Mouse (Mus musculus) liver, embryonic 13.5 days (tissue): ENCODE results near the gene Cntnap2. TPM values are rescaled to one million over a fixed set of nuclear protein-coding genes. Genes with fewer than 3 reads are reported as not detected.

Experiments used
- ATAC-seq: fragments of 200-750 bp; cut with Nextera tagmentation; 2 replicates; pipeline ENCODE4 v1.8.0; 2017; ENCODE audit warnings: low read depth, mild to moderate bottlenecking, moderate number of reproducible peaks, moderate library complexity
- DNase-seq: peaks from one replicate; pipeline ENCODE4 v3.0.0; 2022
- H3K27ac ChIP-seq: fragments of 300-500 bp; sonication (generic); 2 replicates; pipeline ENCODE4 v1.5.1; 2015; ENCODE audit warnings: moderate library complexity, mild to moderate bottlenecking, inconsistent platforms
- H3K27me3 ChIP-seq: fragments of 300-500 bp; sonication (generic); 2 replicates; pipeline ENCODE4 v1.6.1; 2015; ENCODE audit warnings: mild to moderate bottlenecking, inconsistent platforms
- H3K36me3 ChIP-seq: fragments of 300-500 bp; sonication (generic); 2 replicates; pipeline ENCODE4 v1.6.1; 2015; ENCODE audit warnings: mild to moderate bottlenecking, inconsistent platforms
- H3K4me1 ChIP-seq: fragments of 300-500 bp; sonication (generic); replicated peaks from 2 replicates; pipeline ENCODE4 v1.6.1; 2015; ENCODE audit warnings: inconsistent platforms
- H3K4me2 ChIP-seq: fragments of 300-500 bp; sonication (generic); 2 replicates; pipeline ENCODE4 v1.6.1; 2015; ENCODE audit warnings: inconsistent platforms, mild to moderate bottlenecking, moderate library complexity
- H3K4me3 ChIP-seq: fragments of 300-500 bp; sonication (generic); replicated peaks from 2 replicates; pipeline ENCODE4 v1.5.1; 2015; ENCODE audit warnings: mild to moderate bottlenecking, inconsistent platforms
- H3K9ac ChIP-seq: fragments of 300-500 bp; sonication (generic); 2 replicates; pipeline ENCODE4 v1.6.1; 2015; ENCODE audit warnings: mild to moderate bottlenecking, inconsistent platforms
- H3K9me3 ChIP-seq: fragments of 300-500 bp; sonication (generic); replicated peaks from 2 replicates; pipeline ENCODE4 v1.6.1; 2016; ENCODE audit warnings: inconsistent platforms
- WGBS: fragments of 180-500 bp; shearing (Covaris S2); methylation state at CpG from one replicate; pipeline ENCODE4 v1.1.7; 2015; ENCODE audit not compliant: insufficient replicate concordance; 5-methylcytosine and 5-hydroxymethylcytosine counted together
- polyA plus RNA-seq: library from polyadenylated mRNA; unstranded; fragments of >200 nt; fragmentation: Nextera tagmentation; extraction: Ambion mirVana; gene quantifications from 2 replicates; pipeline ENCODE4 v1.2.1, GENCODE M21; 2015

The Cntnap2 gene
- polyA plus RNA-seq, 1 experiment from 2014 or later = 0.78 TPM

GRCm38 (mm10) chr6:45945144-45945985, 886.2 kb downstream of the Cntnap2 start:
- H3K36me3 ChIP-seq = no peaks in the 10 kb centered on the region
- no peak overlapping the region for H3K4me3 ChIP-seq
- H3K4me2 ChIP-seq = no peak overlapping the region
- no peak overlapping the region for H3K27ac ChIP-seq
- WGBS = 63% methylated on average over 3 of the region's 3 CpGs
- H3K9ac ChIP-seq = no peak overlapping the region
- DNase-seq = no peak
- H3K4me1 ChIP-seq = no peaks in the 10 kb centered on the region
- H3K27me3 ChIP-seq = no peaks in the 10 kb centered on the region
- no peak for ATAC-seq
- H3K9me3 ChIP-seq = no peaks in the 10 kb centered on the region

- no peak overlapping the region for H3K27ac ChIP-seq
- no peak for ATAC-seq
- H3K9me3 ChIP-seq = no peaks in the 10 kb centered on the region
- no peak for DNase-seq
- H3K36me3 ChIP-seq = no peaks in the 10 kb centered on the region
- H3K27me3 ChIP-seq = no peaks in the 10 kb centered on the region
- no peak overlapping the region for H3K4me2 ChIP-seq
- H3K9ac ChIP-seq = no peak overlapping the region
- no peaks in the 10 kb centered on the region for H3K4me1 ChIP-seq
- no peak overlapping the region for H3K4me3 ChIP-seq
Measured at GRCm38 (mm10) chr6:45954773-45955172, 895.6 kb downstream of the Cntnap2 start.

GRCm38 (mm10) chr6:45964494-45964893, 905.3 kb downstream of the Cntnap2 start:
- Histone ChIP-seq H3K36me3 (no peaks in the 10 kb centered on the region), H3K4me1 (no peaks in the 10 kb centered on the region), H3K9me3 (no peaks in the 10 kb centered on the region), H3K27me3 (no peaks in the 10 kb centered on the region), H3K4me2 (no peak overlapping the region), H3K9ac (no peak overlapping the region), H3K27ac (no peak overlapping the region), H3K4me3 (no peak overlapping the region)
- no peak for DNase-seq
- 63% methylated on average over 1 of the region's 1 CpGs for WGBS
- no peak for ATAC-seq

GRCm38 (mm10) chr6:45974471-45975154, 915.5 kb downstream of the Cntnap2 start:
- Histone ChIP-seq H3K9me3 (no peaks in the 10 kb centered on the region), H3K27me3 (no peaks in the 10 kb centered on the region), H3K4me3 (no peak overlapping the region), H3K9ac (no peak overlapping the region), H3K4me1 (no peaks in the 10 kb centered on the region), H3K36me3 (no peaks in the 10 kb centered on the region), H3K27ac (no peak overlapping the region), H3K4me2 (no peak overlapping the region)
- 67% methylated on average over 6 of the region's 6 CpGs for WGBS
- no peak for ATAC-seq
- no peak for DNase-seq

GRCm38 (mm10) chr6:45979171-45979570, 920.0 kb downstream of the Cntnap2 start:
- Histone ChIP-seq H3K4me2 (no peak overlapping the region), H3K4me3 (no peak overlapping the region), H3K9me3 (no peaks in the 10 kb centered on the region), H3K27me3 (no peaks in the 10 kb centered on the region), H3K27ac (no peak overlapping the region), H3K36me3 (no peaks in the 10 kb centered on the region), H3K9ac (no peak overlapping the region), H3K4me1 (no peaks in the 10 kb centered on the region)
- no peak for DNase-seq
- no peak for ATAC-seq
- 71% methylated on average over 2 of the region's 2 CpGs for WGBS

- Histone ChIP-seq H3K27me3 (no peaks in the 10 kb centered on the region), H3K9me3 (no peaks in the 10 kb centered on the region), H3K4me2 (no peak overlapping the region), H3K4me1 (no peaks in the 10 kb centered on the region), H3K9ac (no peak overlapping the region), H3K27ac (no peak overlapping the region), H3K4me3 (no peak overlapping the region), H3K36me3 (no peaks in the 10 kb centered on the region)
- WGBS = 87% methylated on average over 3 of the region's 3 CpGs
- no peak for ATAC-seq
- DNase-seq = no peak
Measured at GRCm38 (mm10) chr6:45988051-45988450, 928.9 kb downstream of the Cntnap2 start.

- Histone ChIP-seq H3K27me3 (no peaks in the 10 kb centered on the region), H3K9me3 (no peaks in the 10 kb centered on the region), H3K9ac (no peak overlapping the region), H3K4me3 (no peak overlapping the region), H3K4me1 (no peaks in the 10 kb centered on the region), H3K27ac (no peak overlapping the region), H3K36me3 (no peaks in the 10 kb centered on the region), H3K4me2 (no peak overlapping the region)
- no peak for DNase-seq
- no peak for ATAC-seq
- 76% methylated on average over 1 of the region's 1 CpGs for WGBS
Measured at GRCm38 (mm10) chr6:45991086-45991485, 931.9 kb downstream of the Cntnap2 start.

GRCm38 (mm10) chr6:46022515-46023143, 963.5 kb downstream of the Cntnap2 start:
- Histone ChIP-seq H3K9ac (no peak overlapping the region), H3K4me2 (no peak overlapping the region), H3K27ac (no peak overlapping the region), H3K36me3 (no peaks in the 10 kb centered on the region), H3K4me1 (no peaks in the 10 kb centered on the region), H3K9me3 (no peaks in the 10 kb centered on the region), H3K4me3 (no peak overlapping the region), H3K27me3 (no peaks in the 10 kb centered on the region)
- ATAC-seq (no peak), DNase-seq (no peak)
- WGBS = 55% methylated on average over 2 of the region's 2 CpGs

- no peak for DNase-seq
- no peak overlapping the region for H3K4me2 ChIP-seq
- H3K4me3 ChIP-seq = no peak overlapping the region
- no peaks in the 10 kb centered on the region for H3K36me3 ChIP-seq
- H3K9ac ChIP-seq = no peak overlapping the region
- no peaks in the 10 kb centered on the region for H3K4me1 ChIP-seq
- WGBS = 52% methylated on average over 2 of the region's 2 CpGs
- no peaks in the 10 kb centered on the region for H3K27me3 ChIP-seq
- no peak for ATAC-seq
- no peaks in the 10 kb centered on the region for H3K9me3 ChIP-seq
- H3K27ac ChIP-seq = no peak overlapping the region
Measured at GRCm38 (mm10) chr6:46031821-46032594, 972.9 kb downstream of the Cntnap2 start.

GRCm38 (mm10) chr6:46033108-46033507, 974.0 kb downstream of the Cntnap2 start:
- Histone ChIP-seq H3K27me3 (no peaks in the 10 kb centered on the region), H3K9ac (no peak overlapping the region), H3K36me3 (no peaks in the 10 kb centered on the region), H3K9me3 (no peaks in the 10 kb centered on the region), H3K27ac (no peak overlapping the region), H3K4me3 (no peak overlapping the region), H3K4me1 (no peaks in the 10 kb centered on the region), H3K4me2 (no peak overlapping the region)
- ATAC-seq (no peak), DNase-seq (no peak)
- WGBS = 51% methylated on average over 2 of the region's 2 CpGs

GRCm38 (mm10) chr6:46040671-46041070, 981.5 kb downstream of the Cntnap2 start:
- no peak overlapping the region for H3K27ac ChIP-seq
- ATAC-seq (no peak), DNase-seq (no peak)
- no peaks in the 10 kb centered on the region for H3K4me1 ChIP-seq
- 70% methylated on average over 4 of the region's 4 CpGs for WGBS
- H3K4me2 ChIP-seq = no peak overlapping the region
- no peak overlapping the region for H3K9ac ChIP-seq
- H3K36me3 ChIP-seq = no peaks in the 10 kb centered on the region
- no peak overlapping the region for H3K4me3 ChIP-seq
- H3K27me3 ChIP-seq = no peaks in the 10 kb centered on the region
- H3K9me3 ChIP-seq = no peaks in the 10 kb centered on the region
